Mouse (Mus musculus) forebrain, embryonic 16.5 days (tissue): ENCODE measurements around the gene Scn7a. TPM values are rescaled to one million over a fixed set of nuclear protein-coding genes. Genes with fewer than 3 reads are reported as not detected.

Source experiments
- ATAC-seq: fragments of 200-750 bp; cut with Nextera tagmentation; 2 replicates; pipeline ENCODE4 v1.8.0; 2017; ENCODE audit warnings: mild to moderate bottlenecking, moderate library complexity
- H3K27ac ChIP-seq: fragments of 300-500 bp; sonication (generic); 2 replicates; pipeline ENCODE4 v1.5.1; 2014; ENCODE audit warnings: low read length, control low read depth
- H3K27me3 ChIP-seq: fragments of 300-500 bp; sonication (generic); replicated peaks from 2 replicates; pipeline ENCODE4 v1.6.1; 2014; ENCODE audit warnings: low read length; ENCODE audit not compliant: control insufficient read depth, insufficient read depth
- H3K36me3 ChIP-seq: fragments of 300-500 bp; sonication (generic); 2 replicates; pipeline ENCODE4 v1.6.1; 2014; ENCODE audit not compliant: control insufficient read depth, insufficient read depth
- H3K4me1 ChIP-seq: fragments of 300-500 bp; sonication (generic); replicated peaks from 2 replicates; pipeline ENCODE4 v1.6.1; 2014; ENCODE audit warnings: low read length; ENCODE audit not compliant: control insufficient read depth, insufficient read depth
- H3K4me2 ChIP-seq: fragments of 300-500 bp; sonication (generic); 2 replicates; pipeline ENCODE4 v1.6.1; 2014; ENCODE audit warnings: mild to moderate bottlenecking, low read length, control low read depth
- H3K4me3 ChIP-seq: fragments of 300-500 bp; sonication (generic); replicated peaks from 2 replicates; pipeline ENCODE4 v1.5.1; 2014; ENCODE audit warnings: mild to moderate bottlenecking, low read length, control low read depth
- H3K9ac ChIP-seq: fragments of 300-500 bp; sonication (generic); replicated peaks from 2 replicates; pipeline ENCODE4 v1.6.1; 2014; ENCODE audit warnings: low read depth, low read length, control low read depth
- H3K9me3 ChIP-seq: fragments of 300-500 bp; sonication (generic); 2 replicates; pipeline ENCODE4 v1.6.1; 2016; ENCODE audit warnings: low read length; ENCODE audit not compliant: control insufficient read depth
- WGBS: fragments of 180-500 bp; shearing (Covaris S2); extraction: QIAGEN DNeasy Blood & Tissue Kit; methylation state at CpG from one replicate; pipeline ENCODE4 v1.1.7; 2014; 5-methylcytosine and 5-hydroxymethylcytosine counted together
- polyA plus RNA-seq: library from polyadenylated mRNA; unstranded; fragments of >200 nt; fragmentation: Nextera tagmentation; extraction: Ambion mirVana; gene quantifications from 2 replicates; pipeline ENCODE4 v1.2.1, GENCODE M21; 2015

The Scn7a gene
- 0.02 TPM in 1 of 2 replicates, not detected in the other for polyA plus RNA-seq

GRCm38 (mm10) chr2:66784765-66785164 is at the start of gene Scn7a:
Scn7a (minus strand) TSS chr2:66784914.
- H3K4me2 ChIP-seq, result no peak within 1 kb of the TSS
- no peaks in the 10 kb centered on the region for H3K27me3 ChIP-seq
- ATAC-seq, result no peak
- no peak within 1 kb of the TSS for H3K27ac ChIP-seq
- H3K9me3 ChIP-seq, result no peaks in the 10 kb centered on the region
- WGBS, result 44% methylated on average over 6 of the region's 6 CpGs
- H3K36me3 ChIP-seq, result no peaks in the 10 kb centered on the region
- H3K4me3 ChIP-seq, result no peak within 1 kb of the TSS
- H3K4me1 ChIP-seq, result no peaks in the 10 kb centered on the region
- H3K9ac ChIP-seq, result no peak within 1 kb of the TSS

- 79% methylated on average over 1 of the region's 1 CpGs for WGBS
These were observed 43.0 kb upstream of the Scn7a start for GRCm38 (mm10) chr2:66827729-66828128.

GRCm38 (mm10) chr2:66819862-66820559 is 35.3 kb upstream of the Scn7a start:
- Histone ChIP-seq H3K27me3 (no peaks in the 10 kb centered on the region), H3K4me1 (no peaks in the 10 kb centered on the region)
- ATAC-seq, result peak; percentile 64; the same call in 1 of the 2 replicates

More at GRCm38 (mm10) chr2:66827729-66828128, 43.0 kb upstream of the Scn7a start:
- H3K9ac ChIP-seq, result no peak overlapping the region
- no peak overlapping the region for H3K4me2 ChIP-seq
- no peaks in the 10 kb centered on the region for H3K9me3 ChIP-seq
- ATAC-seq, result no peak
- H3K4me1 ChIP-seq, result no peaks in the 10 kb centered on the region
- no peaks in the 10 kb centered on the region for H3K27me3 ChIP-seq
- no peaks in the 10 kb centered on the region for H3K36me3 ChIP-seq
- no peak overlapping the region for H3K27ac ChIP-seq
- H3K4me3 ChIP-seq, result no peak overlapping the region

GRCm38 (mm10) chr2:66799676-66800249 is 15.0 kb upstream of the Scn7a start:
- no peak overlapping the region for H3K4me3 ChIP-seq
- H3K9me3 ChIP-seq, result no peaks in the 10 kb centered on the region
- no peaks in the 10 kb centered on the region for H3K36me3 ChIP-seq
- no peak overlapping the region for H3K9ac ChIP-seq
- no peak overlapping the region for H3K4me2 ChIP-seq
- no peaks in the 10 kb centered on the region for H3K27me3 ChIP-seq
- no peaks in the 10 kb centered on the region for H3K4me1 ChIP-seq
- no peak overlapping the region for H3K27ac ChIP-seq
- peak; percentile 55; the same call in 1 of the 2 replicates for ATAC-seq
- 43% methylated on average over 4 of the region's 4 CpGs for WGBS

More at GRCm38 (mm10) chr2:66819862-66820559, 35.3 kb upstream of the Scn7a start:
- Histone ChIP-seq H3K9ac (no peak overlapping the region), H3K27ac (no peak overlapping the region), H3K4me3 (no peak overlapping the region), H3K36me3 (no peaks in the 10 kb centered on the region), H3K9me3 (no peaks in the 10 kb centered on the region), H3K4me2 (no peak overlapping the region)
- WGBS, result 31% methylated on average over 7 of the region's 7 CpGs

- H3K9ac ChIP-seq, result no peak overlapping the region
- no peaks in the 10 kb centered on the region for H3K36me3 ChIP-seq
- no peaks in the 10 kb centered on the region for H3K27me3 ChIP-seq
- H3K4me1 ChIP-seq, result no peaks in the 10 kb centered on the region
- no peak overlapping the region for H3K4me2 ChIP-seq
- H3K27ac ChIP-seq, result no peak overlapping the region
- ATAC-seq, result no peak
- H3K4me3 ChIP-seq, result no peak overlapping the region
- 81% methylated on average over 1 of the region's 1 CpGs for WGBS
- H3K9me3 ChIP-seq, result no peaks in the 10 kb centered on the region
These were observed 12.8 kb upstream of the Scn7a start for GRCm38 (mm10) chr2:66797493-66797892.

- 87% methylated on average over 1 of the region's 1 CpGs for WGBS
- no peaks in the 10 kb centered on the region for H3K4me1 ChIP-seq
- H3K27ac ChIP-seq, result no peak overlapping the region
- H3K9ac ChIP-seq, result no peak overlapping the region
- H3K4me3 ChIP-seq, result no peak overlapping the region
- H3K9me3 ChIP-seq, result no peaks in the 10 kb centered on the region
- no peaks in the 10 kb centered on the region for H3K27me3 ChIP-seq
- H3K4me2 ChIP-seq, result no peak overlapping the region
- ATAC-seq, result no peak
- no peaks in the 10 kb centered on the region for H3K36me3 ChIP-seq
These were observed 6.9 kb upstream of the Scn7a start for GRCm38 (mm10) chr2:66791629-66792028.

GRCm38 (mm10) chr2:66780884-66781283 is 3.8 kb downstream of the Scn7a start:
- Histone ChIP-seq H3K4me3 (no peak overlapping the region), H3K36me3 (no peaks in the 10 kb centered on the region), H3K27ac (no peak overlapping the region), H3K27me3 (no peaks in the 10 kb centered on the region), H3K4me2 (no peak overlapping the region), H3K9ac (no peak overlapping the region), H3K4me1 (no peaks in the 10 kb centered on the region), H3K9me3 (no peaks in the 10 kb centered on the region)
- ATAC-seq, result no peak
- WGBS, result 84% methylated on average over 2 of the region's 2 CpGs

- H3K4me2 ChIP-seq, result no peak overlapping the region
- H3K27me3 ChIP-seq, result no peaks in the 10 kb centered on the region
- H3K36me3 ChIP-seq, result no peaks in the 10 kb centered on the region
- H3K4me3 ChIP-seq, result no peak overlapping the region
- no peak for ATAC-seq
- H3K9ac ChIP-seq, result no peak overlapping the region
- no peaks in the 10 kb centered on the region for H3K4me1 ChIP-seq
- H3K27ac ChIP-seq, result no peak overlapping the region
- WGBS, result 89% methylated on average over 2 of the region's 2 CpGs
- no peaks in the 10 kb centered on the region for H3K9me3 ChIP-seq
These were observed 16.7 kb downstream of the Scn7a start for GRCm38 (mm10) chr2:66767980-66768379.

- ATAC-seq, result no peak
- 82% methylated on average over 1 of the region's 1 CpGs for WGBS
These were observed 19.5 kb downstream of the Scn7a start for GRCm38 (mm10) chr2:66765170-66765569.

More at GRCm38 (mm10) chr2:66765170-66765569, 19.5 kb downstream of the Scn7a start:
- Histone ChIP-seq H3K4me3 (no peak overlapping the region), H3K4me2 (no peak overlapping the region), H3K27ac (no peak overlapping the region), H3K4me1 (no peaks in the 10 kb centered on the region), H3K27me3 (no peaks in the 10 kb centered on the region), H3K9me3 (no peaks in the 10 kb centered on the region), H3K9ac (no peak overlapping the region), H3K36me3 (no peaks in the 10 kb centered on the region)
